Mouse (Mus musculus) kidney, postnatal 0 days (tissue): ENCODE data around the gene Gm10803. TPM values are rescaled to one million over a fixed set of nuclear protein-coding genes. Genes with fewer than 3 reads are reported as not detected.
A peak's percentile ranks its signal among the peaks of the same experiment; 100 is the strongest.

Experiments
- ATAC-seq: fragments of 200-750 bp; cut with Nextera tagmentation; replicated peaks from 2 replicates; pipeline ENCODE4 v1.8.0; 2017; ENCODE audit warnings: low read depth, moderate number of reproducible peaks, moderate TSS enrichment, moderate library complexity; ENCODE audit not compliant: low FRiP score
- DNase-seq: peaks from one replicate; pipeline ENCODE4 v3.0.0-alpha.2; 2016; ENCODE audit warnings: low spot score
- H3K27ac ChIP-seq: fragments of 300-500 bp; sonication (generic); 2 replicates; pipeline ENCODE4 v1.5.1; 2014; ENCODE audit warnings: mild to moderate bottlenecking
- H3K27me3 ChIP-seq: fragments of 300-500 bp; sonication (generic); 2 replicates; pipeline ENCODE4 v1.6.1; 2014; ENCODE audit warnings: low read length, mixed read lengths; ENCODE audit not compliant: insufficient read depth
- H3K36me3 ChIP-seq: fragments of 300-500 bp; sonication (generic); 2 replicates; pipeline ENCODE4 v1.6.1; 2014; ENCODE audit warnings: low read length, mixed read lengths; ENCODE audit not compliant: insufficient read depth
- H3K4me1 ChIP-seq: fragments of 300-500 bp; sonication (generic); replicated peaks from 2 replicates; pipeline ENCODE4 v1.6.1; 2014; ENCODE audit warnings: antibody characterized with exemption, low read length, mixed read lengths; ENCODE audit not compliant: insufficient read depth
- H3K4me2 ChIP-seq: fragments of 300-500 bp; sonication (generic); 2 replicates; pipeline ENCODE4 v1.6.1; 2014; ENCODE audit warnings: mild to moderate bottlenecking, low read length, moderate library complexity, mixed read lengths
- H3K4me3 ChIP-seq: fragments of 300-500 bp; sonication (generic); replicated peaks from 2 replicates; pipeline ENCODE4 v1.5.1; 2014; ENCODE audit warnings: low read depth, low read length
- H3K9ac ChIP-seq: fragments of 300-500 bp; sonication (generic); 2 replicates; pipeline ENCODE4 v1.6.1; 2014; ENCODE audit warnings: low read depth, low read length
- H3K9me3 ChIP-seq: fragments of 300-500 bp; sonication (generic); replicated peaks from 2 replicates; pipeline ENCODE4 v1.6.1; 2016; ENCODE audit warnings: low read length, inconsistent platforms, mixed read lengths
- CTCF ChIP-seq: IDR thresholded peaks from 2 replicates; pipeline ENCODE4 v1.5.1; 2016; ENCODE audit warnings: antibody characterized with exemption, low read depth, mild to moderate bottlenecking, moderate library complexity
- WGBS: fragments of 180-500 bp; shearing (Covaris S2); extraction: QIAGEN DNeasy Blood & Tissue Kit; methylation state at CpG from one replicate; pipeline ENCODE4 v1.1.7; 2014; 5-methylcytosine and 5-hydroxymethylcytosine counted together
- polyA plus RNA-seq: library from polyadenylated mRNA; unstranded; fragments of >200 nt; fragmentation: Nextera tagmentation; extraction: Ambion mirVana; gene quantifications from 2 replicates; pipeline ENCODE4 v1.2.1, GENCODE M21; 2015

The Gm10803 gene
- polyA plus RNA-seq, 1 experiment from 2014 or later = not detected

DNA sequence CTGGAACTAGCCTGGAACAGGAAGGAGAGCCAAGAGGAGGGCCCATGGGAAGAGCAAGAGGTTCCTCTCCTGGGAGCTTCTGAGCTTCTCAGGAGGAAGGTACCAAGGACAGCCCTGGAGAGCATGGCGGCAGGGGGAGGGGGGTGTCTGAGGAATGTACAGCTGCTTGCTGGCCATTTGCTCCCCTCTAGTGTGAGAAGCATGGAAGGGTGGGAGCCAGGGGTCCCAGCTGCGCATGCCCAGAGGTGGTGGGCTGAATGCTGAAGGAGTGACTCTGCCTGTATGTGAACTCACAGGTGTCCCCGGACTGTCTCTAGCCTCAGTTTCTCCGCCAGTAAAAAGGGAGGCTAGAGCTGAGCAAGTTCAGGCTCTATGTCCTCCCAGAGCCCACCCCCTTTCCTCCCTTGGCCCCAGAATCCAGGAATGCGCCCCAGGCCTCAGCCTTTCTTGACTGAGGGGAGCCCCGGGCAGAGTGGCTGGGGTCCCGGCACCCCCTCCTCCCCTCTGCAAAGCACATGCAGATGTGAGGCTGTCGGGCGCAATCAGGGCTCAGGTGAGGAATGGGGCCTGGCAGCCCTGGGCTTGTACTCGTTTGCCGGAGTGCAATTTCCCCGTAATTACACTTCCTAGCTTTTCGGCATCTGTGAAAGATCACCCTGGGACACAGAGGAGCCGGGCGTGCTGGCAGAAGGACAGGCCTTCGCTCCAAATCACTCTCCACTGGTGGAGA is 35.2 kb upstream of the Gm10803 start:
- Histone ChIP-seq H3K27me3 (no peaks in the 10 kb centered on the region), H3K36me3 (no peaks in the 10 kb centered on the region), H3K9me3 (no peaks in the 10 kb centered on the region), H3K4me3 (no peak overlapping the region), H3K9ac (no peak overlapping the region), H3K4me2 (no peak overlapping the region), H3K4me1 (no peaks in the 10 kb centered on the region), H3K27ac (no peak overlapping the region)
- DNase-seq (no peak), ATAC-seq (no peak)
- WGBS = 55% methylated on average over 14 of the region's 16 CpGs
- TF ChIP-seq CTCF = no peak

- Histone ChIP-seq H3K36me3 (no peaks in the 10 kb centered on the region), H3K9ac (no peak overlapping the region), H3K9me3 (no peaks in the 10 kb centered on the region), H3K4me3 (no peak overlapping the region), H3K4me2 (no peak overlapping the region), H3K4me1 (no peaks in the 10 kb centered on the region), H3K27me3 (no peaks in the 10 kb centered on the region), H3K27ac (no peak overlapping the region)
- DNase-seq (peak; percentile 74), ATAC-seq (no peak)
- TF ChIP-seq CTCF = no peak
- WGBS = 36% methylated on average over 4 of the region's 4 CpGs
These were observed 30.8 kb upstream of the Gm10803 start for GRCm38 (mm10) chr2:93529602-93530001.

GRCm38 (mm10) chr2:93533891-93534290 is 26.5 kb upstream of the Gm10803 start:
- no peaks in the 10 kb centered on the region for H3K36me3 ChIP-seq
- 82% methylated on average over 7 of the region's 7 CpGs for WGBS
- ATAC-seq = no peak
- no peak overlapping the region for H3K27ac ChIP-seq
- no peaks in the 10 kb centered on the region for H3K9me3 ChIP-seq
- DNase-seq = no peak
- H3K27me3 ChIP-seq = no peaks in the 10 kb centered on the region
- no peak overlapping the region for H3K4me3 ChIP-seq
- H3K4me2 ChIP-seq = no peak overlapping the region
- no peaks in the 10 kb centered on the region for H3K4me1 ChIP-seq
- TF ChIP-seq CTCF = no peak
- no peak overlapping the region for H3K9ac ChIP-seq

- Histone ChIP-seq H3K27me3 (no peaks in the 10 kb centered on the region), H3K9ac (no peak overlapping the region), H3K36me3 (no peaks in the 10 kb centered on the region), H3K9me3 (no peaks in the 10 kb centered on the region), H3K4me1 (no peaks in the 10 kb centered on the region), H3K4me3 (no peak overlapping the region), H3K27ac (no peak overlapping the region), H3K4me2 (no peak overlapping the region)
- peak; percentile 55 for TF ChIP-seq CTCF
- DNase-seq (no peak), ATAC-seq (no peak; the same call in 1 of the 2 replicates)
- WGBS = 65% methylated on average over 3 of the region's 3 CpGs
These were observed 22.9 kb upstream of the Gm10803 start for GRCm38 (mm10) chr2:93537385-93537967.

DNA sequence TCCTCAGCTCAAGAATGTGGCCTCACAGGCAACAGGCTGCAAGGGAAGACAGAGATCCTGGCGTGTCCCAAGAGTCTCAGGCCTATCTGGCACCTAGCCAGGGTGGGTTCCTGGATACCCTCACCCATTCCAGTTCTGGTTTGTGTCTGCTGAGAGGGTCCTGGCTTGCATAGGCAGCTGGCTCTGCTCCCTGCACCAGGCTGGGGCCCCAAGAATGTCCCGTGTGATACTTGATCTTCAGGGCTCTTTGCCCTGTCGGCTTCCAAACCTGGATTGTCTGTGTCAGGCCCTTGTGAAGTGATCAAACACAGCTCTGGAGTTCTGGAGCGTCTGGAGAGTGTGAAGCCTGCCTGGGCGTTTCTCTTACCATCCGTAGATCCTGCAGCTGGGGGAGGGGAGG is 22.2 kb upstream of the Gm10803 start:
- H3K27me3 ChIP-seq = no peaks in the 10 kb centered on the region
- 17% methylated on average over 6 of the region's 6 CpGs for WGBS
- no peak overlapping the region for H3K4me2 ChIP-seq
- no peak for DNase-seq
- no peaks in the 10 kb centered on the region for H3K36me3 ChIP-seq
- no peak overlapping the region for H3K4me3 ChIP-seq
- no peak for ATAC-seq
- no peaks in the 10 kb centered on the region for H3K4me1 ChIP-seq
- TF ChIP-seq CTCF = no peak
- H3K9ac ChIP-seq = no peak overlapping the region
- no peaks in the 10 kb centered on the region for H3K9me3 ChIP-seq
- H3K27ac ChIP-seq = no peak overlapping the region

DNA sequence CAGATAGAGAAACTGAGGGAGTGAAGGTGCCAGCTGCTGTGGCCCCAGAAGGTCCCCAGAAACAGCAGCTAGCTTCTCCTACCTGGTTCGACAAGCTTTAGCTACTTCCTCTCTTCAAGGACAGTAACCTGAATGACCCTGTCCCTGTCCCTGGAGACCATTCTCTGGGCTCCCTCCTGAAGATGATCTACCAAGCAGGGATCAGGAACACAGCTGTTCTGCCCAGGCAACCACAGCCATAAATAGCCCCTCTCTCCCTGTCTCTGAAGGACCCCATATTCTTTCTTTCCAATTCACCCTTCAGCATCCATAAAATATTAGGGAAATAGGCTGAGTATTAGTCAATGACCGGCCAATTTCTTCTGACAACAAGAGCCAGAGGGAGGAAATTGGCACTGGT is 18.6 kb upstream of the Gm10803 start:
- H3K9ac ChIP-seq = no peak overlapping the region
- no peaks in the 10 kb centered on the region for H3K27me3 ChIP-seq
- H3K27ac ChIP-seq = no peak overlapping the region
- 81% methylated on average over 2 of the region's 2 CpGs for WGBS
- no peak overlapping the region for H3K4me3 ChIP-seq
- no peaks in the 10 kb centered on the region for H3K36me3 ChIP-seq
- H3K4me1 ChIP-seq = no peaks in the 10 kb centered on the region
- no peaks in the 10 kb centered on the region for H3K9me3 ChIP-seq
- ATAC-seq = no peak
- TF ChIP-seq CTCF = no peak
- no peak overlapping the region for H3K4me2 ChIP-seq
- DNase-seq = no peak
